Mouse (Mus musculus): ENCODE data around the gene Myo1e.

The Myo1e gene

GRCm38 (mm10) chr9:70220461-70221170, 13.5 kb downstream of the Myo1e start:
- in situ Hi-C loops (cut with MseI, MboI), result no loop called here

- in situ Hi-C loops (cut with MseI, MboI), result no loop called here
These were observed 16.0 kb downstream of the Myo1e start for GRCm38 (mm10) chr9:70223142-70223541.

GRCm38 (mm10) chr9:70224046-70224445, 16.9 kb downstream of the Myo1e start:
- in situ Hi-C loops (cut with MseI, MboI), result no loop called here

GRCm38 (mm10) chr9:70226359-70226758, 19.2 kb downstream of the Myo1e start:
- in situ Hi-C loops (cut with MseI, MboI), result no loop called here

GRCm38 (mm10) chr9:70229823-70230222, 22.7 kb downstream of the Myo1e start:
- in situ Hi-C loops (cut with MseI, MboI), result no loop called here

GRCm38 (mm10) chr9:70232044-70233010, 25.2 kb downstream of the Myo1e start:
- in situ Hi-C loops (cut with MseI, MboI), result no loop called here

- in situ Hi-C loops (cut with MseI, MboI), result no loop called here
These were observed 30.0 kb downstream of the Myo1e start for GRCm38 (mm10) chr9:70237136-70237535.

- in situ Hi-C loops (cut with MseI, MboI), result no loop called here
These were observed 30.4 kb downstream of the Myo1e start for GRCm38 (mm10) chr9:70237561-70237960.

- in situ Hi-C loops (cut with MseI, MboI), result no loop called here
These were observed 31.2 kb downstream of the Myo1e start for GRCm38 (mm10) chr9:70238391-70238790.

- in situ Hi-C loops (cut with MseI, MboI), result no loop called here
These were observed 32.1 kb downstream of the Myo1e start for GRCm38 (mm10) chr9:70239229-70239628.

- in situ Hi-C loops (cut with MseI, MboI), result no loop called here
These were observed 33.7 kb downstream of the Myo1e start for GRCm38 (mm10) chr9:70240703-70241410.

GRCm38 (mm10) chr9:70241411-70241961, 34.3 kb downstream of the Myo1e start:
- in situ Hi-C loops (cut with MseI, MboI), result no loop called here

GRCm38 (mm10) chr9:70242112-70242862, 35.1 kb downstream of the Myo1e start:
- in situ Hi-C loops (cut with MseI, MboI), result no loop called here

GRCm38 (mm10) chr9:70243241-70243640, 36.1 kb downstream of the Myo1e start:
- in situ Hi-C loops (cut with MseI, MboI), result no loop called here

GRCm38 (mm10) chr9:70243708-70244107, 36.6 kb downstream of the Myo1e start:
- in situ Hi-C loops (cut with MseI, MboI), result no loop called here

- in situ Hi-C loops (cut with MseI, MboI), result no loop called here
These were observed 37.0 kb downstream of the Myo1e start for GRCm38 (mm10) chr9:70244115-70244514.

- in situ Hi-C loops (cut with MseI, MboI), result no loop called here
These were observed 37.9 kb downstream of the Myo1e start for GRCm38 (mm10) chr9:70245040-70245439.

GRCm38 (mm10) chr9:70246427-70246826, 39.3 kb downstream of the Myo1e start:
- in situ Hi-C loops (cut with MseI, MboI), result no loop called here

GRCm38 (mm10) chr9:70248046-70248445, 40.9 kb downstream of the Myo1e start:
- in situ Hi-C loops (cut with MseI, MboI), result no loop called here

GRCm38 (mm10) chr9:70248826-70249225, 41.7 kb downstream of the Myo1e start:
- in situ Hi-C loops (cut with MseI, MboI), result no loop called here
